Mouse (Mus musculus): ENCODE measurements around the gene Fyb2. TPM values are rescaled to one million over a fixed set of nuclear protein-coding genes. Genes with fewer than 3 reads are reported as not detected.

Fyb2 gene
- total and polyA plus RNA-seq, 2 experiments from 2014 or later = 0.05 to 0.21 TPM

GRCm38 (mm10) chr4:104935436-104935835 is 22.2 kb downstream of the Fyb2 start:
- H3K27ac ChIP-seq = no peak overlapping the region
- no peak overlapping the region for H3K4me3 ChIP-seq (ENCODE audit: low read length)
- TF ChIP-seq CTCF (IDR thresholded peaks at IDR 0.05; ENCODE audit: low read depth) = no peak
- no peaks in the 10 kb centered on the region for H3K9me3 ChIP-seq (ENCODE audit: low read length)
- DNase-seq (ENCODE audit: low spot score) (no peak), ATAC-seq (no peak)
- H3K4me2 ChIP-seq (ENCODE audit: low read depth, low read length) = no peak overlapping the region
- WGBS = 83% methylated on average over 3 of the region's 3 CpGs
- H3K4me1 ChIP-seq (ENCODE audit: insufficient read depth, low read length) = no peaks in the 10 kb centered on the region
- no peaks in the 10 kb centered on the region for H3K27me3 ChIP-seq (ENCODE audit: insufficient read depth, low read length)
- no peak overlapping the region for H3K9ac ChIP-seq (replicated peaks; ENCODE audit: low read length)
- H3K36me3 ChIP-seq (ENCODE audit: insufficient read depth, low read length) = no peaks in the 10 kb centered on the region

GRCm38 (mm10) chr4:104936011-104936410 is 22.8 kb downstream of the Fyb2 start:
- Histone ChIP-seq H3K4me2 (ENCODE audit: low read depth, low read length) (no peak overlapping the region), H3K36me3 (ENCODE audit: insufficient read depth, low read length) (no peaks in the 10 kb centered on the region), H3K9ac (replicated peaks; ENCODE audit: low read length) (no peak overlapping the region), H3K4me3 (ENCODE audit: low read length) (no peak overlapping the region), H3K27ac (no peak overlapping the region), H3K4me1 (ENCODE audit: insufficient read depth, low read length) (no peaks in the 10 kb centered on the region), H3K27me3 (ENCODE audit: insufficient read depth, low read length) (no peaks in the 10 kb centered on the region), H3K9me3 (ENCODE audit: low read length) (no peaks in the 10 kb centered on the region)
- no peak for TF ChIP-seq CTCF (IDR thresholded peaks at IDR 0.05; ENCODE audit: low read depth)
- no peak for DNase-seq (ENCODE audit: low spot score)
- 65% methylated on average over 9 of the region's 9 CpGs for WGBS
- no peak for ATAC-seq

- 93% methylated on average over 6 of the region's 6 CpGs for WGBS
- no peaks in the 10 kb centered on the region for H3K27me3 ChIP-seq (ENCODE audit: insufficient read depth, low read length)
- H3K27ac ChIP-seq = no peak overlapping the region
- H3K9ac ChIP-seq (replicated peaks; ENCODE audit: low read length) = no peak overlapping the region
- no peak for DNase-seq (ENCODE audit: low spot score)
- H3K4me2 ChIP-seq (ENCODE audit: low read depth, low read length) = no peak overlapping the region
- no peaks in the 10 kb centered on the region for H3K36me3 ChIP-seq (ENCODE audit: insufficient read depth, low read length)
- TF ChIP-seq CTCF (IDR thresholded peaks at IDR 0.05; ENCODE audit: low read depth) = no peak
- no peak overlapping the region for H3K4me3 ChIP-seq (ENCODE audit: low read length)
- ATAC-seq = no peak
- H3K9me3 ChIP-seq (ENCODE audit: low read length) = no peaks in the 10 kb centered on the region
- no peaks in the 10 kb centered on the region for H3K4me1 ChIP-seq (ENCODE audit: insufficient read depth, low read length)
Observed at GRCm38 (mm10) chr4:104939535-104939934, 26.3 kb downstream of the Fyb2 start.

GRCm38 (mm10) chr4:104941895-104942294 is 28.6 kb downstream of the Fyb2 start:
- Histone ChIP-seq H3K27me3 (ENCODE audit: insufficient read depth, low read length) (no peaks in the 10 kb centered on the region), H3K36me3 (ENCODE audit: insufficient read depth, low read length) (no peaks in the 10 kb centered on the region), H3K4me2 (ENCODE audit: low read depth, low read length) (no peak overlapping the region), H3K4me1 (ENCODE audit: insufficient read depth, low read length) (no peaks in the 10 kb centered on the region), H3K9me3 (ENCODE audit: low read length) (no peaks in the 10 kb centered on the region), H3K27ac (no peak overlapping the region), H3K9ac (replicated peaks; ENCODE audit: low read length) (no peak overlapping the region), H3K4me3 (ENCODE audit: low read length) (no peak overlapping the region)
- TF ChIP-seq CTCF (IDR thresholded peaks at IDR 0.05; ENCODE audit: low read depth) = no peak
- 82% methylated on average over 1 of the region's 1 CpGs for WGBS
- no peak for DNase-seq (ENCODE audit: low spot score)
- ATAC-seq = no peak

GRCm38 (mm10) chr4:104944482-104944881 is 31.2 kb downstream of the Fyb2 start:
- Histone ChIP-seq H3K9me3 (ENCODE audit: low read length) (no peaks in the 10 kb centered on the region), H3K4me2 (ENCODE audit: low read depth, low read length) (no peak overlapping the region), H3K36me3 (ENCODE audit: insufficient read depth, low read length) (no peaks in the 10 kb centered on the region), H3K27ac (no peak overlapping the region), H3K27me3 (ENCODE audit: insufficient read depth, low read length) (no peaks in the 10 kb centered on the region), H3K9ac (replicated peaks; ENCODE audit: low read length) (no peak overlapping the region), H3K4me3 (ENCODE audit: low read length) (no peak overlapping the region), H3K4me1 (ENCODE audit: insufficient read depth, low read length) (no peaks in the 10 kb centered on the region)
- no peak for TF ChIP-seq CTCF (IDR thresholded peaks at IDR 0.05; ENCODE audit: low read depth)
- WGBS = 84% methylated on average over 1 of the region's 1 CpGs
- DNase-seq (ENCODE audit: low spot score) (no peak), ATAC-seq (no peak)

GRCm38 (mm10) chr4:104948886-104949285 is 35.6 kb downstream of the Fyb2 start:
- TF ChIP-seq CTCF (IDR thresholded peaks at IDR 0.05; ENCODE audit: low read depth) = no peak
- no peak overlapping the region for H3K27ac ChIP-seq
- no peaks in the 10 kb centered on the region for H3K36me3 ChIP-seq (ENCODE audit: insufficient read depth, low read length)
- no peaks in the 10 kb centered on the region for H3K27me3 ChIP-seq (ENCODE audit: insufficient read depth, low read length)
- no peaks in the 10 kb centered on the region for H3K4me1 ChIP-seq (ENCODE audit: insufficient read depth, low read length)
- no peak overlapping the region for H3K4me3 ChIP-seq (ENCODE audit: low read length)
- DNase-seq (ENCODE audit: low spot score) (no peak), ATAC-seq (no peak)
- H3K4me2 ChIP-seq (ENCODE audit: low read depth, low read length) = no peak overlapping the region
- no peak overlapping the region for H3K9ac ChIP-seq (replicated peaks; ENCODE audit: low read length)
- 51% methylated on average over 4 of the region's 4 CpGs for WGBS
- no peaks in the 10 kb centered on the region for H3K9me3 ChIP-seq (ENCODE audit: low read length)

- no peak overlapping the region for H3K9ac ChIP-seq (replicated peaks; ENCODE audit: low read length)
- DNase-seq (ENCODE audit: low spot score) = peak; percentile 9
- no peaks in the 10 kb centered on the region for H3K4me1 ChIP-seq (ENCODE audit: insufficient read depth, low read length)
- no peaks in the 10 kb centered on the region for H3K9me3 ChIP-seq (ENCODE audit: low read length)
- WGBS = 52% methylated on average over 3 of the region's 3 CpGs
- no peaks in the 10 kb centered on the region for H3K27me3 ChIP-seq (ENCODE audit: insufficient read depth, low read length)
- no peak overlapping the region for H3K4me3 ChIP-seq (ENCODE audit: low read length)
- no peak overlapping the region for H3K4me2 ChIP-seq (ENCODE audit: low read depth, low read length)
- no peaks in the 10 kb centered on the region for H3K36me3 ChIP-seq (ENCODE audit: insufficient read depth, low read length)
- no peak overlapping the region for H3K27ac ChIP-seq
- TF ChIP-seq CTCF (IDR thresholded peaks at IDR 0.05; ENCODE audit: low read depth) = no peak
- peak; percentile 45; the same call in 1 of the 2 replicates for ATAC-seq
Observed at GRCm38 (mm10) chr4:104949304-104949703, 36.0 kb downstream of the Fyb2 start.
